Comparison of ENCODE assay signal across 17 mouse cellular contexts in genomic region chr3:45658093-45658776, GRCm38 (mm10).
"Had no signal": no experiment of that assay in that cellular context is flagged by ENCODE, and none has a peak within 500 bp of the region (broad histone marks: within the 10 kb centered on the region; RNA-seq: fewer than 3 reads in every experiment).

No protein-coding gene starts in this region.

- H3K27ac ChIP-seq: liver, embryonic 15.5 days; lung, embryonic 15.5 days; macrophage; midbrain, embryonic 13.5 days; midbrain, embryonic 15.5 days; neural tube, embryonic 12.5 days; stomach, embryonic 15.5 days; stomach, postnatal 0 days had no signal

- DNase-seq: liver, postnatal 0 days; lung, adult 2 months; lung, postnatal 14 days; lung, postnatal 36 days; right cerebral cortex, postnatal 14 days; thymus, adult 18-20 months; thymus, postnatal 14 days; thymus, postnatal 36 days had no signal

- H3K4me3 ChIP-seq: liver, embryonic 15.5 days; lung, embryonic 15.5 days; megakaryocyte, embryonic 14.5 days; midbrain, embryonic 13.5 days; midbrain, embryonic 15.5 days; neural tube, embryonic 12.5 days; stomach, embryonic 15.5 days had no signal
